Mouse (Mus musculus) neutrophil, adult 5-6 weeks (primary cell): Measurements from ENCODE around the gene Kcnq5. TPM values are rescaled to one million over a fixed set of nuclear protein-coding genes. Genes with fewer than 3 reads are reported as not detected.

Source experiments
- ATAC-seq: fragments of 151-379, 151-347 bp; 2 replicates; pipeline ENCODE4 v1.8.0; 2017; ENCODE audit warnings: mild to moderate bottlenecking, moderate TSS enrichment; ENCODE audit not compliant: insufficient number of reproducible peaks, poor library complexity, low FRiP score, severe bottlenecking; ENCODE audit errors: extremely low read depth
- total RNA-seq: library from RNA; stranded (forward); fragments of 200-1000 nt; gene quantifications from 2 replicates; pipeline ENCODE4 v1.2.3, GENCODE M21; 2017

Kcnq5 gene
- total RNA-seq, 1 experiment from 2014 or later: 5.8 TPM

DNA sequence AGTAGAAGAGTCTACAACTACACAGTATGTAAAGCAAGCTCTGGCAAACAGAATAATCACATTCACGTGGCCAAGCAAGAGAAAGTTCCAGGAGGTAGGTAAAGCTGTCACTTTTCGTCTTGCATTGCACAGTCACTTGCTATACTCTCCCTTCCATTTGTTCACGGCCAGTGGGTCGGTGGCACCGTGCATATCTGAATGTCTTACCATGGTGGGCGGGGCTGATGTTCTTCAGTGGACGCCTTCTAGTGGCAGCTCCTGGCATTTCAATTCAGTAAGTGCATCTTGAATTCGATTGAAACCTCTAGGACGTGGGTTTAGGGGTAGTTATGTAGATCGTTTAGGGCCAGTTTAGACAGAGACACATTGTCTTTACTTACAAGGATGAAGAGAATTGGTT, 439.7 kb downstream of the Kcnq5 start:
- no peak for ATAC-seq

DNA sequence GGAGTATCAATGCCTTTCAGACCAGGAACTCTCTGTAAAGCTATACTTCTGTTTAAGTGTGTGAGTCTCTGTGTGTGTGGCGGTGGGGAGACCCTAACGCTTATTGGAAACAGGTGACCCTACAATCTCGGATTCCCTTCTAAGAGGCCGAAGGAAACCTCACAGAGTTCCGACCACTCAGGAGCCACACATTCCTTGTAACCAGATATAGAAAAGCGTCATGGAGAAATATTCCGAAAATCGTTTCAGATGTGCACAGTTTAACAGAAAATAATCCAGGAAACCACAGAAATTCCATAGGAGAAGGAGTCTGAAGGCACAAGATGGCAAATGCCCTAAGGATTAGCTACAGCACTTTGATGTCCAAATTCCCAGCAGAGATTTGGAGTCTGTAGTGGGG, 440.3 kb downstream of the Kcnq5 start:
- no peak for ATAC-seq

DNA sequence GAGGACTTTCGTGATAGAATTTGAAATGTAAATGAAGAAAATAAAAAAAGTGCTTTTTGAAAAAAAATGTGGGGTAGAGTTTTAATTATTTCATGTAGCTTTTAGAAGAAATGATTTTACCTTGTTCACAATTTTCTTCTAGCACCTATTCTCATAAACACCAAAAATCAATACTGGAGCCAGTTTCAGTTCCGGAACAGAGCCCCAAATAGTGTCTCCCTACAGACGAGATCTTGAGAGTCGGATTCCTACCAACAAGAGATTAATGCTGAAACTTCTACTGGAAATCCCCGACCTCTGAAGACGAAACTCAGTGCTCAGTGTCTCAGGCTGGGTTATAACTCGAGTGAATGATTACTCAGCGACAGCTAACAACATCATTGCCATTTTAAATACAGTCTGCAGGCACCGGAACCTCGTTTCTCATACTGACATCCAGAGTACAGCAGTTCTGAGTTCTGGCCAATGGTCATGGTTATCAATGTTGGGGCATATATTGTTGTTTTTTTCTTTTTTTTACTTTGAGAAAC, 441.6 kb downstream of the Kcnq5 start:
- ATAC-seq: no peak

GRCm38 (mm10) chr1:21506665-21507064, 455.1 kb downstream of the Kcnq5 start:
- no peak for ATAC-seq

DNA sequence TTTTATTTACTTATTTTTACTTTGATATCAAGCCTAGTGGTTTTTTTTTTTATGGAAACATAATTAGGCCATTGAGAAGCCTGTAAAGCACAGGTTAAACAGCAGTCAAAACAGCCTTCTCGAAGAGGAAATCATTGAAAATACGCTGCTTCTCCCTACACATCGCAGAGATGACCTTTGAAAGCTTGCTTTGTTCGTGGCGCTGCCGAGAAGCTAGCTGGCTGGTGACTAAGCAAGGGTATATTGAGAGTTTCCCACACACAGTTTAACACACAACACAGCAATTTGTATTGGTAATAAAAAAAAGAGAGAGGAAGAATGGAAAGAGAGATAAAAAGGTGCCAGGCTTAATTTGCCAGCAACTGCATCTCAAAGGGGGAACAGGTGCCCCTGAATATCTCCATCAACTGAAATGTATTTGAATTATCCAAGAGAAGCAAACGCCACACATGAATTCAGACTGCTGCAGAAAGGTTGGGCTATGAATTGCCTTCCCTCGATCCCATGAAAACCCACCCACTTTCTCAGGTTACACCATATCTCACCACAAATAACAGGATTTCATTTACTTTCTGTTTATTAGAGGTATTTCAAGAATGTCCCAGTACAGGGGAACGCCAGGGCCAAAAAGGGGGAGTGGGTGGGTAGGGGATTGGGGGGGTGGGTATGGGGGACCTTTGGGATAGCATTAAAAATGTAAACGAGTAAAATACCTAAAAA, 461.8 kb downstream of the Kcnq5 start:
- ATAC-seq: no peak

- no peak for ATAC-seq
Observed at GRCm38 (mm10) chr1:21496307-21496706, 465.4 kb downstream of the Kcnq5 start.

DNA sequence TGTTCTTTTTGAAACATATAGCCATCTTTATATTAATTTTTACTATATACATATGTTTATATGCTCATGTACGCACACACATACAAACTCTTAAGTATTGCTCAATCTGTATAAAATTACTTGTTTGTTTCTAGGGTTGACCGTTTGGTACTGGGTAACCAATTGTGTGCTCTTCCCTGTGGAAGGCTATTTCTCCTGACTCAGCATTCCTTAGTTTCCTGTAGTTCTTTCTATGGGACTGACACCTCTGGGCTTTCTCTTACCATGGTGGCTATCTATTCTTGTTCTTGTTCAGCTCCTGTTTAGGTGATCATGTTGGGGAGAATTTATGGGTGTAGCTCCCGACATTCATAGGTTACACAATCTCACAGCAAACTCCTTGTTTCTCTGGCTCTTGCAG, 473.1 kb downstream of the Kcnq5 start:
- ATAC-seq: no peak

GRCm38 (mm10) chr1:21486266-21486665, 475.5 kb downstream of the Kcnq5 start:
- ATAC-seq: no peak

GRCm38 (mm10) chr1:21469311-21469710, 492.4 kb downstream of the Kcnq5 start:
- no peak for ATAC-seq

GRCm38 (mm10) chr1:21466431-21466830, 495.3 kb downstream of the Kcnq5 start:
- ATAC-seq: no peak

- peak; percentile 36; the same call in 1 of the 2 replicates for ATAC-seq
Observed at GRCm38 (mm10) chr1:21460941-21461689, 500.6 kb downstream of the Kcnq5 start.

DNA sequence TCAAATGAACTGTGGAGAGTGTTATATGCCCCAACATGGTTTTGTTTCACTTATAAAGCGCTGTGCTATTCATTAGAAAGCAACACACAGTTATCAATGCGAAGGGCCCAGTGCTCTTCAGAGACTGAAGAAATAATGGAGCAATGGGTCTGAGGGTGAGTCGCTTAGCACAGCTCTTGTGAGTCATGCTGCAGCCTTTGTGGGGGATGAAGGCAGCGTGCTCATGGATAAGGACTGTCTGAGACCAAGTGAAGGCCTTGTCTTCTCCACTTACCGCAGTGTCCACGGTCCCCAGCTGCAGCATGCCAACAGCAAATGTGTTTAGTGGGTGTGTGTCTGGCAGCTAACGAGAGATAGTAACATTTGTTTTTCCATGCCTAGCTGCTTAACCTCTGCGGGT, 503.2 kb downstream of the Kcnq5 start:
- no peak for ATAC-seq

DNA sequence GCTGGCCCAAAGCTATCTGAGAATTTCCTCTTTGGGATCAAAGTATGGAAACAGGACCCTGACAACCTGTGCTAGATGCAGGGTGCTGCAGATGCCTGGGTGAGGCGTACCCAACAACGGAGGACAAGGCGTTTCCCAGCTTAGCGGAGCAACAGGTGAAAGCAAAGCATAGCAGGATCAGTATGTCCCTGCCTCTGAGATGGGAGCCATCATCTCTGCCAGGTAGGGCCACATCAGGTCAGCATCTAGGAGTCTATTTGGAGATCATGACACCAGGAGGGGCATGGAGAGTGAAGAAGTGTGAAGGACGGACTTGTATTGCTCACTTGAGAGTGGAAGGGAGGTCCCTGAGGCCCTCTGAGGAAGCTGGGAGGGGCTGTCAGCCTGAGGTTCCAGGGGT, 505.8 kb downstream of the Kcnq5 start:
- no peak for ATAC-seq

DNA sequence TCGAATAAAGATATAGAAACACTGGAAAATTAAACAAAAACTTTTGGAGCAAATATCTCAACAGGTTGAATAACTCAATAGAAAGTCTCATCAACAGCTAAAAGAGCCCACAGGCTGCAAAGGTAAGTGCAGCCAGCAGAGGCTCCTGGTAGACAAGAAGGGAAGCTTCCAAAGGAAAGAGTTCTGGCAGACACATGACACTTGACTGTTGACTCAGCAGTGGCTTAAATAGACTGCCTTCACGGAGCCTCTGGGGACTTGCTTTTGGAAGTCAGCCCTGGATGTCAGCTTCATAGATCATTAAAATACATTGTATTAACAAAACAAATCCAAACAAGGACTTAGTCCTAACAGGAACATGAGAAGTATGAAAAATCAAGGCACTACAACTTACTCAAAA, 513.5 kb downstream of the Kcnq5 start:
- no peak for ATAC-seq

DNA sequence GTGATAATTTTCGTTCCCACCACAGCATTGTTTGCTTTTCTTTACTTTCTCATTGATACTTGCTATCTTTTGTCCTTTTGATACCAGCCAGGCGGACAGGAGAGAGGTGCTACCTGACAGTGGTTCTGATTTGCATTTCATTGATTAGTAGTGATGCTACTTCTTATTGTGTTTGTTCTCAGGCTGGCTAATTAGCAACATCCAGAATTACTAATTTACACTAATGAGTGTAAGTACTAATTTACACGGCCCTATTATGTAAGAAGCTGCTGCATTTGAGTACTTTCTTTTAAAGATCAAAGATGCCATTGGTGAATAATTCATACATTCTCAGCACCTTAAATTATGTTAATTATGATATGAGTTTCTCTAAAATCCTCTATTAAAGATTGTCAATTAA, 525.0 kb downstream of the Kcnq5 start:
- no peak for ATAC-seq

GRCm38 (mm10) chr1:21434853-21435252, 526.9 kb downstream of the Kcnq5 start:
- ATAC-seq: no peak

DNA sequence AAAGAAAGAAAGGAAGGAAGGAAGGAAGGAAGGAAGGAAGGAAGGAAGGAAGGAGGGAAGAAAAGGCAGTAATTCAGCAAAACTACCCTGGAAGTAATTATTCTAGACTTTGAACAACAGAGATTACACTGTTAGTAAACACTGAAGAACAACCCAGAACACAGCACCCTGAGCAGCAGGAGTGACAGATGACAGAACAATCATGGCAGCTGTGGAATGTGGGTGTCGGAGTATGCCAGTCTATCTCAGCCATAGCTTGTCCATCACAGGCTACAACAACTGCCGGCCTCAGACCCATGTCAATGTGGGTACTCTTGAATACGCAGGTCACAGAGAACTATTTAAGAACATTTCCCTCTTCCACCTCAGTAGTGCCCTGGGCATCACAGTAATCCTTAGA, 530.1 kb downstream of the Kcnq5 start:
- no peak for ATAC-seq

DNA sequence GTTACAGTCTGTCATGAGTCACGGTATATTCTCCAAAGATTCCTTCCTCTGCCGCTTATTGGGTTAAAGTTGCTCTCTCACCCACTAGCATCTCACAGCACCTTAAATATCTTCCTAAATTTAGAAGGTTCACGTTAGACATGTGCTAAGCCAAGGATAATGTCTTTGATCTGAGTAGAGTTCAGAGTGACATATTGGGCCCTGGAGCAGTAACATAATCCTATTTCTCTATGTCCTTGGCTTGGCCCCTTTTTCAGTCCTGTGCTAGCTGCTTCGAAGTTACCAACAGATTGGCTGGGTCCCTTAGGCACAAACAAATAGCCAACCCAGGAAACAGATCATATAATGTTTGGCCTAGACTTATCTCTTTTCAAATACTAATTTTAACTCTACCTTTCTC, 533.7 kb downstream of the Kcnq5 start:
- no peak for ATAC-seq

DNA sequence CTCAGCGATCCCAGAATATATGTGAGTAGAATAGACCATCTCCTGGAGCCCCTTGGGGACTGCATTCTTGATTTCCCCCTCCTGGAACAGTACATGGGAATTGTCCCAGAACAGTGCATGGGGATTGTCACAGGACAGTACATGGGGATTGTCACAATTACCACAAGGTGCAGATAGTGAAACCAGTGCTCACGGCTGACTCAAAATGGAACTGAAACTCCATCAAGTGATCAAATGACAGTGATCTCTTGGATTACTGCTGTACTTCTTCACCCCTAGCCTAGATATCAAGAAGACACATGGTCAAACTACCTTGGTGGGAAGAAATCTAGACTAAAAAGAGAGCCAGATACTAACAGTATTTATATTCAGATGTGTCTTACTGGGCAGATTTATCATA, 536.1 kb downstream of the Kcnq5 start:
- no peak for ATAC-seq

- no peak for ATAC-seq
Observed at GRCm38 (mm10) chr1:21419370-21419769, 542.4 kb downstream of the Kcnq5 start.
